Mouse (Mus musculus): ENCODE results near the gene Olfr358.

Gene Olfr358

DNA sequence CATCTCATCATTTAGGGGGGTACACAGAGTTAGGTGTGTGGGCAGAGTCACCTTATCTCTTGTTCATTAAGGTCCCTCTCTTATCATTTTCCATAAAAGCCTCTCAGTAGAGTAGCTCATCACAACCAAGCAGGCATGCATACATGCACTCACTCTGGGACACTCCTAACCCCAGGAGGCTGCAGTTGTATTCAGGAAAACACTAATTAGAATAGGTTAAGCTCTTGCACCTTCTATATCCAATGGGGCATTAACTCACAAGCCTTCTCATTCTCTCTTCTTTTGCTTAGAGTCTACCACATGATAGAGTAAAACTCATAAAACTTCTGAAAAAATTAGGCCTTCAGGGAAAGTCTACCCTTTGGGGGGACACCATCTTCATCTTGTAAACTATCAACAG, at the start of gene Olfr358:
Gene Olfr358 (minus strand): TSS at position 101 of the 400 bp plus-strand sequence.
- DNase-seq (ENCODE audit: inconsistent ontology term): no peak

DNA sequence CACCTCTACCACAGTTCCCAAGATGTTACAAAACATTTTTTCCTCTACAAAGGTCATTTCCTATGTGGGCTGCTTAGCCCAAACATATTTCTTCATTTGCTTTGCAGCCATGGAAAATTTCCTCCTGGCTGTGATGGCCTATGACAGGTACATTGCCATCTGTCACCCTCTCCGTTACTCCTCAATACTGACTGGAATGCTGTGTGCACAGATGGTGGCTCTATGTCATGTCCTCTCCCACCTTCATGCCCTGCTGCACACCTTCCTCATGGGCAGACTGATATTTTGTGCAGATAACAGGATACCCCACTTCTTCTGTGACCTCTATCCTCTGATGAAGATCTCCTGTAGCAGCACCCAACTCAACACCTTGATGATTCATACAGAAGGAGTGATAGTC, 12.1 kb downstream of the Olfr358 start:
- no peak for DNase-seq (ENCODE audit: inconsistent ontology term)

DNA sequence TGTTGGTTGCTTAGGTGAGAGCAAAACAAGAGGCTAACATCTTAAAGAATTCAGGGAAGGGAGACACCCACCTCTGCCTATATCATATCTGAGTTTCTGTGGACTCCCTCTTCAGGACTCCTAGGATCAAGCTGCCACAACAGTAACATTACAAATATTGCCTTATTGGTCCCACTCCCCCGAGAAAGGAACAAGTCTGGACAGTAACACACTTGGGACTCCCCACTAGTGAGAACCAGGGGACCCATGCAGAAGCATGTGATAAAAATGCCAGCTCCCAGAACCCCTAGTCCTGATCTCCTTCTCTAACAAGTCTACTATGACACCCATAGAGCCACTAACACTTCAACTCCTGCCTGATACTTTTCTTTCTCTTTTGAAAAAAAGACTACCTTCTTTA, 15.6 kb downstream of the Olfr358 start, which contains the start of gene Olfr357:
Gene Olfr357 (plus strand): TSS at position 301 of the 400 bp plus-strand sequence.
- no peak for DNase-seq (ENCODE audit: inconsistent ontology term)

Measured in Muller cell, postnatal 12 days (primary cell).